Mouse (Mus musculus) C2C12 (cell line): ENCODE data around the gene Tmed2. TPM values are rescaled to one million over a fixed set of nuclear protein-coding genes. Genes with fewer than 3 reads are reported as not detected.

ENCODE experiments used
- H3K27me3 ChIP-seq: one replicate; pipeline ENCODE4 v1.6.1; 2011; ENCODE audit not compliant: control insufficient read depth, insufficient read depth, insufficient read length
- H3K36me3 ChIP-seq: one replicate; pipeline ENCODE4 v1.6.1; 2011; ENCODE audit not compliant: control insufficient read depth, insufficient read depth
- H3K4me3 ChIP-seq: one replicate; pipeline ENCODE4 v1.5.1; 2011; ENCODE audit warnings: mild to moderate bottlenecking, control low read depth; ENCODE audit not compliant: poor library complexity, insufficient read depth, severe bottlenecking
- H3K79me2 ChIP-seq: one replicate; pipeline ENCODE4 v1.6.1; 2011; ENCODE audit not compliant: control insufficient read depth, insufficient read depth
- H3K79me3 ChIP-seq: one replicate; pipeline ENCODE4 v1.6.1; 2011; ENCODE audit warnings: low read depth, control low read depth
- H3ac ChIP-seq: one replicate; pipeline ENCODE3; 2011; ENCODE audit warnings: low read depth; ENCODE audit not compliant: control insufficient read depth, insufficient read length
- CEBPB ChIP-seq: IDR thresholded peaks from one replicate; pipeline ENCODE4 v1.6.1; 2011; ENCODE audit warnings: low read depth, mild to moderate bottlenecking, control low read depth, moderate library complexity
- CTCF ChIP-seq: IDR thresholded peaks from one replicate; pipeline ENCODE4 v1.5.1; 2011; ENCODE audit not compliant: control insufficient read depth, insufficient read depth, insufficient read length
- FOSL1 ChIP-seq: IDR thresholded peaks from one replicate; pipeline ENCODE4 v1.8.0; 2011; ENCODE audit warnings: mild to moderate bottlenecking, low read length; ENCODE audit not compliant: poor library complexity, insufficient read depth, severe bottlenecking
- MAX ChIP-seq: IDR thresholded peaks from one replicate; pipeline ENCODE4 v1.6.1; 2011; ENCODE audit warnings: mild to moderate bottlenecking, control low read depth
- MYOD1 ChIP-seq: IDR thresholded peaks from one replicate; pipeline ENCODE4 v1.6.1; 2011; ENCODE audit warnings: low read depth; ENCODE audit not compliant: control insufficient read depth, insufficient read length
- MYOG ChIP-seq: IDR thresholded peaks from one replicate; pipeline ENCODE4 v1.6.1; 2011; ENCODE audit not compliant: control insufficient read depth, insufficient read length; ENCODE audit errors: extremely low read depth
- USF1 ChIP-seq: IDR thresholded peaks from one replicate; pipeline ENCODE4 v1.6.1; 2011; ENCODE audit warnings: low read depth, mild to moderate bottlenecking, control low read depth, moderate library complexity
- polyA plus RNA-seq: library from polyadenylated mRNA; unstranded; fragments of >200 nt; fragmentation: generic; extraction: Trizol; gene quantifications from one replicate; pipeline ENCODE4 v1.2.1, GENCODE M21; 2012; ENCODE audit warnings: missing spikeins

Tmed2 gene
- polyA plus RNA-seq, 1 experiment: 187 TPM

DNA sequence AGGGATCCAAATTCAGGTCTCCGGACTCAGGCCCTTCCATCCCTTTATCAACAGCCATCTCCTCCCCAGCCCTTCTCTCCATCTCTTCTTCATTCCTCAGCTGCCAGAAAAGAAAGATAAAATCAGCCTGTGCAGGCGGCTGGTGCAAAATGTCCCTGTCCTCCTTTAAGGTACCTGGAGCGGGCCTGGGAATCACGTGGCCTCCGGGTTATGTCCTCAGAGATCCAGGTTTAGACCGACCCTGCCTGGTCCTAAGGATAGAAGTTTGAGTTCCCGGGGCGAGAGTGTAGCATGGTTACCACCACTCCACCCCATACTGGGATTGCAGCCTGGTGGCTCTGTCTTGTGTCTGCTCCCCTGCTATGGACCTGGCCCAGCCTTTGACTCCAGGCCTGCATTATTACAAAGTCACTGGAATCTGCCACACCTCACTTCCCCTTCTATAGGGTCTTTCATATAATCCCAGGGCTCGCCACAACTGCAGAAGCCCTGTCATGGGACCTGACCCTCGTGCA is 29.9 kb upstream of the Tmed2 start:
- peaks cover 3% of the 10 kb centered on the region for H3K36me3 ChIP-seq
- no peaks in the 10 kb centered on the region for H3K27me3 ChIP-seq
- no peaks in the 10 kb centered on the region for H3K79me3 ChIP-seq
- TF ChIP-seq MAX (no peak), CTCF (no peak), MYOG (no peak), USF1 (no peak), CEBPB (no peak), FOSL1 (no peak), MYOD1 (no peak)
- no peak overlapping the region for H3ac ChIP-seq
- H3K4me3 ChIP-seq: no peak overlapping the region
- no peaks in the 10 kb centered on the region for H3K79me2 ChIP-seq

DNA sequence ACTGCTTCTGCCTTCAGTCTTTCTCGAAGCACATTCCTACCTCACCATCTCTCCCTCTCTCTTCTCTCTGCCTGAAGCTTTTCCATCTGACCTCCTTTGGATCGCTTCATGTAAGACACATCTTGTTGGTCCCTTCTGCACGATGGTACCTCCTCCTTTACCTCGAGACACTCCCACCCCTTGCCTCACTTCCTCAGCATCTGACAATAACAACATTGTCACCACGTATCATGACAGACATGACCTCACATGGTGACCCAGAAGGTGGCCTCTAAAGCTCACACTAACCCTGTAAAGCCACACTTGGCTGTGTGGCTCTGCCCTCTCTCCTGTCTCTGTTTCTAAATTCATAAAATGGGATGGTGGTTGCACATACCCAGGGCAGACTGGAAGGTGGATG is 24.7 kb upstream of the Tmed2 start:
- TF ChIP-seq MYOD1 (no peak), USF1 (no peak), MYOG (no peak), FOSL1 (no peak), CTCF (no peak), CEBPB (no peak), MAX (no peak)
- peaks cover 3% of the 10 kb centered on the region for H3K36me3 ChIP-seq
- no peaks in the 10 kb centered on the region for H3K27me3 ChIP-seq
- no peak overlapping the region for H3K4me3 ChIP-seq
- H3ac ChIP-seq: no peak overlapping the region
- H3K79me3 ChIP-seq: no peaks in the 10 kb centered on the region
- no peaks in the 10 kb centered on the region for H3K79me2 ChIP-seq

DNA sequence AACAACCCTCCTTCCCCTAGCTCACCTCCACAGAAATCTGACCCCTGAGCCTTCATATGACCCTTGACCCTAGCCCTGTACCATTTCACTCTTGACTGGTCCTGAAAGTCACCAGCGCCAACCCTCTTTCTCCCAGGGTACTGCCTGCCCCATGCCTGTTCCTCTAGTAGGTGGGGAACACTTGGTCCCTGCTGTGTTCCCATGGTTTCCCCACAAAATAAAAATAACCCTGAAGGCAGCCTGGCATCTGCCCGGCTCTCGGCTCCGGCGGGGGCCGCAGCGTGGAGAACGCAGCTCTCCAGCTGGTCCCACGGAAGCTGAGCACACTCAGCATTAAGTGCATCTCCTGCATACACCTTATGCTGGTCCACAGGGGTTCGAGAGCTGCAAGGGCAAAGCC is 21.8 kb upstream of the Tmed2 start:
- H3K27me3 ChIP-seq: no peaks in the 10 kb centered on the region
- no peaks in the 10 kb centered on the region for H3K79me3 ChIP-seq
- no peak for TF ChIP-seq MYOD1
- no peak for TF ChIP-seq MAX
- no peak for TF ChIP-seq FOSL1
- TF ChIP-seq CTCF: no peak
- no peak for TF ChIP-seq CEBPB
- TF ChIP-seq MYOG: no peak
- TF ChIP-seq USF1: no peak
- no peak overlapping the region for H3ac ChIP-seq
- H3K79me2 ChIP-seq: no peaks in the 10 kb centered on the region
- H3K4me3 ChIP-seq: no peak overlapping the region
- peaks cover 3% of the 10 kb centered on the region for H3K36me3 ChIP-seq

DNA sequence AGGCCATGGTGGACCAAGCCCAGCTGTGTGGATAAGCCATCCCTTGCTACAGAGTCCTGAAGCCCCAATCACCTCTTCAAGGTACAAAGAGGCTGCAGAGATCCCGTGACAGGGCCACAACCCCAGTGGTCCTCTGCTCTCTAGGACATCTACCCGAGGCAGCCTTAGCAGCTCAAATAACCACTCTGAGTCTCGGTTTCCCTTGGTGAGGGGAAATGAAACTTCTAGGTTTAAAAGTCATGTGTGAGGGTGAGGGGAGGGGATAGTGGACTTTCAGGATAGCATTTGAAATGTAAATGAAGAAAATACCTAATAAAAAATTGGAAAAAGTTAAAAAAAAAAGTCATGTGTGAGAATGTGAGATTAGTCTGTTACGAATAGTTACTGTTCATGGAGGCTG is 18.9 kb upstream of the Tmed2 start:
- H3ac ChIP-seq: no peak overlapping the region
- no peaks in the 10 kb centered on the region for H3K79me2 ChIP-seq
- no peak overlapping the region for H3K4me3 ChIP-seq
- H3K27me3 ChIP-seq: no peaks in the 10 kb centered on the region
- H3K79me3 ChIP-seq: no peaks in the 10 kb centered on the region
- no peaks in the 10 kb centered on the region for H3K36me3 ChIP-seq
- TF ChIP-seq MYOG (no peak), MYOD1 (no peak), CTCF (no peak), CEBPB (no peak), FOSL1 (no peak), MAX (no peak), USF1 (no peak)

DNA sequence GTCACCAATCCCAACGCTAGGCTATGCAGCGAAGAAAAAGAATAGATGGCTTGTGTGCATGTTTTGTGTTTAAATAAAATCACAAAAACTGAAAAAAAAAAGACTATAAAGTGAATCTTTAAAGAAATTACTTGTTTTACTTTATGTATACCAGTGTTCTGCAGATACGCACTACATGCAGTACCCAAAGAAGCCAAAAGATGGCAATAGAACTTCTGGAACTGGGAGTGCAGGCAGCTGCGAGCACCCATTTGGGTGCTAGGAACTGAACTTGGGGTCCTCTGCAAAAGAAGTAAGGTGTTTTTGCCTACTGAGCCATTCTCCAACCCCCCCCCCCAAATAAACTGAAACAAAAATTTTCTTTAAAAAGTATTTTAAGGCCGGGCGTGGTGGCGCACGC is 17.5 kb upstream of the Tmed2 start:
- no peaks in the 10 kb centered on the region for H3K36me3 ChIP-seq
- TF ChIP-seq MYOD1 (no peak), USF1 (no peak), CTCF (no peak), MAX (no peak), MYOG (no peak), FOSL1 (no peak), CEBPB (no peak)
- no peak overlapping the region for H3K4me3 ChIP-seq
- no peak overlapping the region for H3ac ChIP-seq
- H3K79me3 ChIP-seq: no peaks in the 10 kb centered on the region
- no peaks in the 10 kb centered on the region for H3K27me3 ChIP-seq
- H3K79me2 ChIP-seq: no peaks in the 10 kb centered on the region

DNA sequence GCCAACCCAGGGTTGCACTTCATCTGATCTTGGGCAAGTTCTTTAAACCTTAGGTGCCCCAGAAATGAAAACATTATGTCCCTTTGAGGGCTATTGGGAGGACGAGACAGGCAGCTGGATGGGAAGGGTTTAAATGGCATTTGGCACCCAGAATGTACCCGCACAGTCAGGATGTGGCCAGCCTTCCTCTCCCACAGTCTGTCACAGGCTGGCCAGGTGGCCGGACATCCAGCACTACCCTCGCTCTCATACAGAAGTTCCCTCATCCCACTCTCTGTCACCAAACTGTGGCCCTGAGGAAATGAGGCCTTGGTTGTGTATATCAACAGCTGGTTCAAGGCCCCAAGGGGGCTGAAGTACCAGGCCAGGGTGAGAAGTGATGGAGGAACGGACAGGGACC is 15.6 kb upstream of the Tmed2 start:
- no peak overlapping the region for H3ac ChIP-seq
- TF ChIP-seq CTCF: no peak
- TF ChIP-seq USF1: no peak
- TF ChIP-seq FOSL1: no peak
- TF ChIP-seq CEBPB: no peak
- no peak for TF ChIP-seq MYOD1
- no peak for TF ChIP-seq MYOG
- TF ChIP-seq MAX: no peak
- no peak overlapping the region for H3K4me3 ChIP-seq
- no peaks in the 10 kb centered on the region for H3K36me3 ChIP-seq
- H3K79me3 ChIP-seq: no peaks in the 10 kb centered on the region
- no peaks in the 10 kb centered on the region for H3K27me3 ChIP-seq
- no peaks in the 10 kb centered on the region for H3K79me2 ChIP-seq
